Mouse (Mus musculus) erythroblast, embryonic 14.5 days (primary cell): ENCODE results near the gene Vsig10l.

Source experiments
- GATA1 ChIP-seq: IDR thresholded peaks from 2 replicates; pipeline ENCODE4 v1.6.1; 2012; ENCODE audit warnings: low read length, inconsistent platforms, mixed read lengths
- TAL1 ChIP-seq: IDR thresholded peaks from 3 replicates; pipeline ENCODE4 v1.6.1; 2012; ENCODE audit warnings: low read length, inconsistent platforms, mixed read lengths

DNA sequence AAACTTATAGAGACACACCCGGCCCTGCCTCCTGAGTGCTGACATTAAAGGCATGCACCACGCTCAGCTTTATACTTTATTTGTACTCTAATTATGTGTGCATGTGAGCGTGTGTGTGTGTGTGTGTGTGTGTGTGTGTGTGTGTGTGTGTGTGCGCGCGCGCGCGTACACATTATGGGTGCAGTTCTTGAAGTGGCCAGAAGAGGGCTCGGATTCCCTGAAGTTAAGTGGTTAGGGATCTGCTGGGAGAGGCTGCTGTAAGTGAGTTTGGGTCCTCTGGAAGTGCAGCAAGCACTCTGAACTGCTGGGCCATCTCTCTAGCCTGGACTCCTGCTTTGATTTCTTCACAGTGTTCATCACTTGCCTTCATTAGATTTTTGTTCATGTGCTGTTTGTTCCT is 45.7 kb upstream of the Vsig10l start:
- TF ChIP-seq GATA1, result no peak
- no peak for TF ChIP-seq TAL1
